Mouse (Mus musculus) spleen, adult 2 months (tissue): ENCODE measurements at regions not wholly inside any gene's neighbourhood (a gene's known extent, or its start where the extent isn't known, plus 50 kb on each side); places are given as distances from the start of the nearest gene placed in this dataset.

Experiments
- DNase-seq, 2 experiments: peaks; one replicate each; pipeline versions ENCODE4 v3.0.0 to v3.0.0-alpha.2; 2012 to 2021; ENCODE audit warnings: low spot score in 2 of 2, low read depth in 1 of 2
- H3K27ac ChIP-seq: fragments of 200-500 bp; 2 replicates; pipeline ENCODE4 v1.5.1; 2012; ENCODE audit warnings: low read length, inconsistent platforms; ENCODE audit not compliant: insufficient read depth
- H3K27me3 ChIP-seq: fragments of 200-500 bp; 2 replicates; pipeline ENCODE4 v1.6.1; 2012; ENCODE audit warnings: mild to moderate bottlenecking, moderate library complexity, low read length, inconsistent platforms; ENCODE audit not compliant: control insufficient read depth, insufficient read depth
- H3K36me3 ChIP-seq: fragments of 200-500 bp; 2 replicates; pipeline ENCODE4 v1.6.1; 2012; ENCODE audit warnings: mild to moderate bottlenecking, low read length, inconsistent platforms; ENCODE audit not compliant: control insufficient read depth, insufficient read depth
- H3K4me1 ChIP-seq: fragments of 200-500 bp; 2 replicates; pipeline ENCODE4 v1.6.1; 2011; ENCODE audit warnings: inconsistent platforms; ENCODE audit not compliant: control insufficient read depth, insufficient read depth, insufficient read length
- H3K4me3 ChIP-seq: fragments of 200-500 bp; 2 replicates; pipeline ENCODE4 v1.5.1; 2011; ENCODE audit warnings: mild to moderate bottlenecking, inconsistent platforms; ENCODE audit not compliant: insufficient read depth, insufficient read length; ENCODE audit errors: extremely low read depth
- CTCF ChIP-seq: fragments of 200-500 bp; IDR thresholded peaks from 2 replicates; pipeline ENCODE4 v1.5.1; 2011; ENCODE audit warnings: mild to moderate bottlenecking, inconsistent platforms; ENCODE audit not compliant: insufficient read depth, insufficient read length, insufficient replicate concordance; ENCODE audit errors: extremely low read depth
- POLR2A ChIP-seq: fragments of 200-500 bp; IDR thresholded peaks from 2 replicates; pipeline ENCODE4 v1.6.1; 2011; ENCODE audit warnings: low read depth, low read length, inconsistent platforms
- WGBS: fragments of 180-500 bp; shearing (Covaris S2); methylation state at CpG from one replicate; pipeline ENCODE4 v1.1.7; 2018; 5-methylcytosine and 5-hydroxymethylcytosine counted together

DNA sequence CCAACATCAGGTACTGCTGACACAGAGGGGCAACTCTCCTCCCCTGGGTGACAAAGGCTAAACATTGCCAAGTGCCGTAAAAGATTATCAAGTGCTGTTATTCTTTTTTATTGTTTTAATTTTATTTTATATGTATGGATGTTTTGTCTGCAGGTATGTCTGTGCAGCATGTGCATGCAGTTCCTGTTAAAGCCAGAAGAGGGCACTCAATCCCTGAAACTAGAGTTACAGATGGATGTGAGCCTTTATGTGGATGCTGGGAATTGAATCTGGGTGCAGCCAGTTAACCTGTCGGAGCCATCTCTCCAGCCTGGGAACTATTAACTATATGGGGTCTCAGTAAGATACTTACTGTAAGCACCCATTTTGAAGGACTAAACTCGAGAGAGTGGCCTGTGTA, 104.4 kb upstream of the Slc22a12 start:
- TF ChIP-seq POLR2A (no peak), CTCF (no peak)
- H3K27me3 ChIP-seq: no peaks in the 10 kb centered on the region
- no peak for DNase-seq
- no peaks in the 10 kb centered on the region for H3K4me1 ChIP-seq
- 91% methylated on average over 3 of the region's 3 CpGs for WGBS
- no peak overlapping the region for H3K27ac ChIP-seq
- H3K36me3 ChIP-seq: no peaks in the 10 kb centered on the region
- no peak overlapping the region for H3K4me3 ChIP-seq

DNA sequence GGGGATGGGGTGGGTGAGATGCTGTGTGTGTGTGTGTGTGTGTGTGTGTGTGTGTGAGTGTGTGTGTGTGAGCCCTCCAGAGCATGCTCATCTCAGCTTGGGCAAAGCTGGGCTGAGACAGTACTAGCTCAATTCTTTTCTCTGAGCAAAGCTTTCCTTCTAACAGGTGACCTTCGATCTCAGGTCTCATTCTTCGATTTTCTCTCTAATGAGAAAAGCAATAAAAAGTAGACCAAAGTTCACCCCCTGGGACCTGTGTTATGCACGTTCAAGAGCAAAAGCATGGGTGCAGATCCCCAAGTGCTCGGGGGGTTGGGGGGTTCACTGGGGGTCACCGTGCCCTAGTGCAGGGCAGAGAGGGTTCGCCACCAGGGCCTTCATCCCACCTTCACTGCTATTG, 103.1 kb upstream of the Slc22a12 start:
- Histone ChIP-seq H3K27me3 (no peaks in the 10 kb centered on the region), H3K4me3 (no peak overlapping the region), H3K36me3 (no peaks in the 10 kb centered on the region), H3K27ac (no peak overlapping the region), H3K4me1 (no peaks in the 10 kb centered on the region)
- TF ChIP-seq POLR2A (no peak), CTCF (no peak)
- DNase-seq: no peak
- 87% methylated on average over 6 of the region's 6 CpGs for WGBS

DNA sequence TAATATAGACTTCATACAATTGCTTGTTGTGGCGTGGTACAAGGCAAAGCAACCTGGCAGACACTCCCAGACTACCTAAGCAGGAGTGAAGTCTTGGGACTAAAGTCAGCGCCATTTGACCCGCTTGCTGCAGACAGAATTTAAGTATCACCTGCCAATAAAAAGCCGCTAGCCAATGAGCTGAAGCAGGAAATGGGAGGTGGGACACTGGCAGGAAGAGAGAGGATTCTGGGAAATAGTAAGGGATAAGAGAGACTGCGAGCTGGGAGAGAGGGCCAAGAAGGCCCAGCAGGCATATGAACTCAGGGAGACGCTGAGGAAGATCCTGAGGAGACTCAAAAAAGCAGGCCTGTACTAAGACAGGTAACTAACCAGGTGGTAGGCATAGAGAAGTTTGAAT, 102.0 kb upstream of the Slc22a12 start:
- H3K4me1 ChIP-seq: no peaks in the 10 kb centered on the region
- no peaks in the 10 kb centered on the region for H3K36me3 ChIP-seq
- DNase-seq: no peak
- TF ChIP-seq CTCF: no peak
- no peak for TF ChIP-seq POLR2A
- WGBS: 88% methylated on average over 6 of the region's 6 CpGs
- H3K27ac ChIP-seq: no peak overlapping the region
- no peak overlapping the region for H3K4me3 ChIP-seq
- no peaks in the 10 kb centered on the region for H3K27me3 ChIP-seq

DNA sequence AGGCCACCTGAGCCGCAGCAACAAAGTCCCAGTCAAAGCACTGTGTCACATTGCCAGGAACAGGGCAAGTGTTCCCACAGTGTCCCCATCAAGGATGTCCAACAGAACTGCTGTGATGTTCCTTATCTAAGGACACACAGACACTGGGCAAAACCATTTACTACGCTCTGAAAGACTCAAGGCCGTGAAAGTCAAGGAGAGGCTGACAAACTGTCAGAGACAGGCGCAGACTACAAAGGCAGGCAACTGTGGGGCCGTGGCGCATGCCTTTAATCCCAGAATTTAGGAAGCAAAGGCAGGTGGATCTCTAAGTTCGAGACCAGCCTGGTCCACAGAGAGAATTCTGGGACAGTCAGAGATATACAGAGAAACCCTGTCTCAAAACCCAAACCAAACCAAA, 96.8 kb upstream of the Slc22a12 start:
- Histone ChIP-seq H3K4me3 (no peak overlapping the region), H3K36me3 (no peaks in the 10 kb centered on the region), H3K27me3 (no peaks in the 10 kb centered on the region), H3K27ac (no peak overlapping the region), H3K4me1 (no peaks in the 10 kb centered on the region)
- DNase-seq: no peak
- 78% methylated on average over 7 of the region's 7 CpGs for WGBS
- no peak for TF ChIP-seq POLR2A
- no peak for TF ChIP-seq CTCF

DNA sequence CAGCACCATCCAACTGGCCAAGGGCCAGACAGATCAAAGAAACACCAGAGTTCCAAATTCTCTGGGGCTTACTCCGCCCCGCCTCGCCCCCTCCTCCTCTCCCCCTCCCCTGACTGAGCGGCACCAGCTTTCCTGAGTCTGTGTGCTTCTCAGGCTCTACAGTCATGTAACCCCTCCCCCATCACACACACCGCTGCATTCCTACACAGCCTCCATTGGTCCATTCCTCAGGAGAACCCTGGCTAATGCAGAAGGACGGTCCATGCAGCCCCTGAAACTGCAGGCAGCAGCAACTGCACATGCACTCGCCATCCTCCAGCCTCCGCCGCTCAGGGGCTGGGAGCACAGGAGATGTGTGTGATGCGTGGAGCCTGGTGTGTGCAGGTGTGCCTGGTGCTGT, 90.6 kb upstream of the Slc22a12 start:
- no peaks in the 10 kb centered on the region for H3K36me3 ChIP-seq
- H3K27ac ChIP-seq: no peak overlapping the region
- H3K4me1 ChIP-seq: no peaks in the 10 kb centered on the region
- H3K27me3 ChIP-seq: no peaks in the 10 kb centered on the region
- no peak for TF ChIP-seq CTCF
- TF ChIP-seq POLR2A: no peak
- no peak overlapping the region for H3K4me3 ChIP-seq
- DNase-seq: no peak
- 68% methylated on average over 10 of the region's 10 CpGs for WGBS

DNA sequence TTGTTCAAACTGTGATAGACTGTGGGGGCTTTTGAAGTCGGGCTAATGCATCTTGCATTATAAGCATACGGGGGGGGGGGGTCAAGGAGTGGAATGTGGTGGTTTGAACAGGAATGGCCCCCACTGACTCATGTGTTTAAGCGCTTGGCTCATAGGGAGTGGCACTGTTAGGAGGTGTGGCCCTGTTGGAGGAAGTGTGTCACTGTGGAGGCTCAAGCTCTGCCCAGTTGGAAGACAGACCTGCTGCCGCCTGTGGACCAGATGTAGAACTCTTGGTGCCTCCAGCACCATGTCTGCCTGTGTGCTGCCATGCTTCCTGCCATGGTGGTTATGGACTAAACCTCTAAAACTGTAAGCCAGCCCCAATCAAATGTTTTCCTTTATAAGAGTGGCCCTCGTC, 89.0 kb upstream of the Slc22a12 start:
- Histone ChIP-seq H3K4me3 (no peak overlapping the region), H3K36me3 (no peaks in the 10 kb centered on the region), H3K27ac (no peak overlapping the region), H3K4me1 (no peaks in the 10 kb centered on the region), H3K27me3 (no peaks in the 10 kb centered on the region; the same call in 1 of the 2 replicates)
- no peak for DNase-seq
- WGBS: 82% methylated on average over 5 of the region's 5 CpGs
- TF ChIP-seq POLR2A (no peak), CTCF (no peak)

DNA sequence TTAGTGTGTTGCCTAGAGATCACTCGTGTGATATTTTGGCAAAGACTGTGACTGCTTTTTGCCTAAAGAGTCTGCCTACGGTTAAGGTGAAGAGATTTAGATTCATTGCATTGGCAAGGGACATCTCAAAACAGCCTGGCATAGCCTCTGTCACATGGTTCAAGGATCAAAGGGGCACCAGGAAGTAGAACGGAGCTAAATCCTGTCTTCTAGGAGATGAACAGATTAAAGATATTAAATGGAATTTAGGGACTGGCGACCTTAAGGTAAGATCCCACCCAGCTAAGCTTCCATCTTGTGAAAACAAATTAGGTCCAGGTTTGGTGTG, 87.7 kb upstream of the Slc22a12 start:
- H3K27me3 ChIP-seq: no peaks in the 10 kb centered on the region; the same call in 1 of the 2 replicates
- WGBS: 83% methylated on average over 4 of the region's 4 CpGs
- no peak for TF ChIP-seq CTCF
- TF ChIP-seq POLR2A: no peak
- no peaks in the 10 kb centered on the region for H3K4me1 ChIP-seq
- H3K4me3 ChIP-seq: no peak overlapping the region
- no peaks in the 10 kb centered on the region for H3K36me3 ChIP-seq
- no peak for DNase-seq
- H3K27ac ChIP-seq: no peak overlapping the region

DNA sequence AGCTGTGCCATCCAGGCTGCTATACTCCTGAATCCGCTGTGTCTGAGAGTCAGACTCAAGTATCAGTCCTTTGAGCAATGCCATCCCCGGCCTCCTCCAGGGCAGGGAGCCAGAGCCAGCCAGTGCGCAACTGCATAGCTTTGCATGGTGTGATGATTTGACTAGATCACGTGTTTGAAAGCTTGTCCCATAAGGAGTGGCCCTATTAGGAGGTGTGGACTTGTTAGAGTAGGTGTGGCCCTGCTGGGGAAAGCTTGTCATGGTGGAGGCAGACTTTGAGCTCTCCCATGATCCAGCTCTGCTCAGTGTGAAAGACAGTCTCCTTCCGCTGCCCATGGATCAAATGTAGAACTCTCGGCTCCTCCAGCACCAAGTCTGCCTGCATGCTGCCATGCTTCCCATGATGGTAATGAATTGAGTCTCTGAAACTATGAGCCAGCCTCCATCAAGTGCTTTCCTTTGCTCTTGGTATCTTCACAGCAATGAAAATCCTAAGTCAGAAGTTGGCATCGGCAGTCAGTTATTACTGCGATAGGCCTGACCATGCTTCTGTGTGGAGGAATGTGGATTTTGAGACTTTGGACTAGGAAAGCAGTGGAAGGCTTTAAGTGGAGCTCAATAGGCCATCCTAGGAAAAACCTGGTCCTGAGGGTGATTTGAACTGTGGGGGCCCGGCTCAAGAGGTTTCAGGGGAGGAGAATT, 87.2 kb upstream of the Slc22a12 start:
- H3K27me3 ChIP-seq: no peaks in the 10 kb centered on the region; the same call in 1 of the 2 replicates
- no peaks in the 10 kb centered on the region for H3K36me3 ChIP-seq
- WGBS: 90% methylated on average over 9 of the region's 9 CpGs
- H3K4me1 ChIP-seq: no peaks in the 10 kb centered on the region
- no peak overlapping the region for H3K27ac ChIP-seq
- no peak for DNase-seq
- TF ChIP-seq CTCF: no peak
- no peak for TF ChIP-seq POLR2A
- no peak overlapping the region for H3K4me3 ChIP-seq
